Mouse (Mus musculus): ENCODE data around the gene Defb38. TPM values are rescaled to one million over a fixed set of nuclear protein-coding genes. Genes with fewer than 3 reads are reported as not detected.

Defb38 gene
- not detected in 2 replicates for polyA plus RNA-seq (2015; fragmentation: Nextera tagmentation; extraction: Ambion mirVana)

DNA sequence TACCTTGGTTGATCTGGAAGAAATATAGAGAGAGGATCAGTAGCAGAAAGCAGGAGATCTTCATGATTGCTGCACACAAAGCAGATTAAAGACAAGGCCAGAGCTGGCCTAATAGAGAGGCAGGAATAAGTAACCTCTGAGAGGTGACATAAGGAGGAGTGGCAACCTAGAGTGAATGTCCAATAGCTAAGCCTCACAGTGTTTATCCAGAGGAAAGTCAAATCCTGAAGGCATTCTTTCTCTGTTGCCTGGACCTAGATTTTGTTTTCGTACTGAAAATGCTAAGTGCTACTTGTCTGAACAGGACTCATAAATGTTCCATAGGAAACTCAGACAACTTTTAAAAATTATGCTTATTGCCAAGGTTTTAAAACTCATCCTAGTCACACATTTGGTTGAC is at the start of gene Defb38:
TSS of gene Defb38 (minus strand) at position 101 of the 400 bp plus-strand sequence.

DNA sequence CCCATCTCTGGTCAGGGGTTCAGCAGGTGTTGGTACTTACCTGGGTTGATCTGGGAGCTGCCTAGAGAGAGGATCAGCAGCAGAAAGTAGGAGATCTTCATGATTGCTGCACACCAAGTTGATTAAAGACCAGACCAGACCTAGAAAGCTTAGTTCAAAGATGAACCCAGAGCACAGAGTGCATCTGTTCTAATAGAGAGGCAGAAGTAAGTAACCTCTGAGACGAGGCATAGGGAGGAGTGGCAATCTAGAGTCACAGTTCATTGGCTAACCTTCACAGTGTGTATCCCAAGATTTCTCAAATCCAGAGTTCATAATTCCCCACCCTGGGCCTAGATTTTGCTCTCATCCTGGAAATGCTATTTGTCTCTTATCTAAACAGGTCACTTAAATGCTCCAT is 38.3 kb upstream of the Defb38 start, which contains the start of gene Defb39:
TSS of gene Defb39 (minus strand) at position 101 of the 400 bp plus-strand sequence.

Other genes with a start within 250 kb of the Defb38 start
- not detected in 2 replicates for gene Defb40, start 48.3 kb downstream of the Defb38 start, polyA plus RNA-seq (2015; fragmentation: Nextera tagmentation; extraction: Ambion mirVana)
- gene Defb37, start 35.5 kb downstream of the Defb38 start, polyA plus RNA-seq (2015; fragmentation: Nextera tagmentation; extraction: Ambion mirVana) = not detected in 2 replicates
- not detected in 2 replicates for gene Defb39, start 38.2 kb upstream of the Defb38 start, polyA plus RNA-seq (2015; fragmentation: Nextera tagmentation; extraction: Ambion mirVana)
- gene Defb12, start 88.3 kb upstream of the Defb38 start, polyA plus RNA-seq (2015; fragmentation: Nextera tagmentation; extraction: Ambion mirVana) = not detected in 2 replicates
- not detected in 2 replicates for gene Defb34, start 97.2 kb upstream of the Defb38 start, polyA plus RNA-seq (2015; fragmentation: Nextera tagmentation; extraction: Ambion mirVana)
- gene Gm45826, start 114.2 kb upstream of the Defb38 start, polyA plus RNA-seq (2015; fragmentation: Nextera tagmentation; extraction: Ambion mirVana) = not detected in 2 replicates
- gene Defb14, start 167.8 kb upstream of the Defb38 start, polyA plus RNA-seq (2015; fragmentation: Nextera tagmentation; extraction: Ambion mirVana) = not detected in 2 replicates
- not detected in 2 replicates for gene Defb4, start 172.1 kb upstream of the Defb38 start, polyA plus RNA-seq (2015; fragmentation: Nextera tagmentation; extraction: Ambion mirVana)
- not detected in 2 replicates for gene Defb6, start 198.9 kb upstream of the Defb38 start, polyA plus RNA-seq (2015; fragmentation: Nextera tagmentation; extraction: Ambion mirVana)
- gene Defb46, start 213.3 kb upstream of the Defb38 start, polyA plus RNA-seq (2015; fragmentation: Nextera tagmentation; extraction: Ambion mirVana) = not detected in 2 replicates
- gene Defb5, start 221.0 kb upstream of the Defb38 start, polyA plus RNA-seq (2015; fragmentation: Nextera tagmentation; extraction: Ambion mirVana) = not detected in 2 replicates

Measured in neural tube, postnatal 0 days (tissue).